In the genomic region with DNA sequence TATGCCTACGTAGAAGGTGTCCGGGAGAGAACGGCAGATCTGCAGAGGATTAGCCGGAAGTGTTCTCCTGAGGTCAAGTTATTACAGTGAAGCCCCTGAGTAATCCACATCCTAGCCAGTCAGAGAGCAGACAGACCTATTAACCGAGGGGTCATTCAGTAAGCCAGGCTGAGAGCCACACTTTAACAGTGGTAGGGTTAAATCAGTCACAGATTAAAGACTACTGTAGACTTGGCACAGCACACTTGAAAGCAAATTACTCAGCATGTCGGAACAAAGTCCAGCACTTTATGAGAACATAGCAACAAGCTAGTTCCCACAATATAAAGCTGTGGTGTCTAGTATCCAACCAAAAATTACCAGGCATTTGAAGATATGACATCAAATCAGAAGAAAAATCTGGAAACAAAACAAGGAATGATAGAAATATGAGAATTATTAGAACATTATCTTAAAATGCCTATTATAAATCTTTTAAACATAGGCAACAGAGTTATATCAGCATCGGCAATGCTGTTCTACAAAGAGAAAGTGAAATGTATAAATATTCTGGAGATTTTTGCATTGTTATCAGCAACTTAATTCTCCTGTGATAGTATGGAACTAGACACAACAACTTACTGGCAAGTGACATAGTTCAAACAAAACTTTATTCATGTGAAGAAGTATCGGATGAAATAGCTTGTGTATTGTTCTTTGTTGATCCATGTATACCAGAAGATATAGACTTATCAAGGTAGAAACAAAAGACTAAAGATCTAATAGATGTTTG, we compare ENCODE assay signal across 19 mouse cellular contexts.
DNase-seq lines count a peak whose midpoint lies in the region; ATAC-seq and TF ChIP-seq lines count a peak whose summit lies in the region.
"Had no signal": no experiment of that assay in that cellular context is flagged by ENCODE, and none has a peak within 500 bp of the region (broad histone marks: within the 10 kb centered on the region; RNA-seq: fewer than 3 reads in every experiment).

No protein-coding gene starts in this region.

- DNase-seq in fibroblast of lung, adult 2 months (ENCODE audit: low read depth): peak; percentile 26
- DNase-seq in kidney, adult 11 months: peak; percentile 81
- DNase-seq in kidney, postnatal 36 days: peak; percentile 55 to 84
- DNase-seq in lung, adult 18-20 months: no peak
- DNase-seq in layer of hippocampus, adult 2 months (ENCODE audit: low spot score in 2 of 2): no peak
- DNase-seq: adrenal gland, postnatal 14 days; cerebellum, adult 8-10 months; gastrocnemius, postnatal 36 days; liver; liver, postnatal 0 days; lung, postnatal 10 days; right cerebral cortex, postnatal 25 days had no signal

- H3K27ac ChIP-seq in kidney, embryonic 15.5 days: no peak overlapping the region
- H3K27ac ChIP-seq in layer of hippocampus, adult 2 months: no peak overlapping the region
- H3K27ac ChIP-seq: forebrain, embryonic 13.5 days; hindbrain, embryonic 15.5 days; limb, embryonic 10.5 days had no signal

- no peaks in the 10 kb centered on the region for H3K9me3 ChIP-seq in kidney, embryonic 15.5 days (replicated peaks)
- H3K9me3 ChIP-seq: forebrain, embryonic 13.5 days; hindbrain, embryonic 15.5 days; limb, embryonic 10.5 days had no signal

- no peaks in the 10 kb centered on the region for H3K4me1 ChIP-seq in kidney, embryonic 15.5 days
- H3K4me1 ChIP-seq: forebrain, embryonic 13.5 days; hindbrain, embryonic 15.5 days; limb, embryonic 10.5 days had no signal

- no peak overlapping the region for H3K4me3 ChIP-seq in kidney, embryonic 15.5 days (replicated peaks)
- no peak overlapping the region for H3K4me3 ChIP-seq in layer of hippocampus, adult 2 months
- H3K4me3 ChIP-seq: forebrain, embryonic 13.5 days; hindbrain, embryonic 15.5 days; limb, embryonic 10.5 days had no signal

- H3K4me2 ChIP-seq in kidney, embryonic 15.5 days: no peak overlapping the region
- H3K4me2 ChIP-seq: forebrain, embryonic 13.5 days; hindbrain, embryonic 15.5 days; midbrain, embryonic 11.5 days had no signal

- no peak overlapping the region for H3K9ac ChIP-seq in kidney, embryonic 15.5 days
- H3K9ac ChIP-seq: forebrain, embryonic 13.5 days; hindbrain, embryonic 15.5 days; liver, postnatal 0 days had no signal

- peak; percentile 89 for ATAC-seq in kidney, embryonic 15.5 days (replicated peaks; ENCODE audit: low FRiP score)
- ATAC-seq in erythroblast, adult 5-6 weeks (replicated peaks; ENCODE audit: low FRiP score, poor library complexity, severe bottlenecking): no peak
- ATAC-seq: CD4-positive, CD25-positive, alpha-beta regulatory T cell, adult 4 months; forebrain, embryonic 13.5 days; liver, postnatal 0 days had no signal

- H3K36me3 ChIP-seq in kidney, embryonic 15.5 days: no peaks in the 10 kb centered on the region
- H3K36me3 ChIP-seq: hindbrain, embryonic 15.5 days; limb, embryonic 10.5 days had no signal

- TF ChIP-seq CTCF in layer of hippocampus, adult 2 months (conservative IDR thresholded peaks at IDR 0.05): no peak

- no peaks in the 10 kb centered on the region for H3K27me3 ChIP-seq in kidney, embryonic 15.5 days
- H3K27me3 ChIP-seq: forebrain, embryonic 13.5 days; hindbrain, embryonic 15.5 days had no signal

- 66% methylated on average over 8 of the region's 8 CpGs for WGBS in kidney, embryonic 15.5 days

Comparison
In these comparisons a context has a peak if more than half of its experiments do, and no peak if none do; other contexts are left out.
1. DNase-seq: peak in fibroblast of lung, adult 2 months (single experiment), kidney, adult 11 months (single experiment) and kidney, postnatal 36 days (2 of 2); none in lung, adult 18-20 months (0 of 2) and layer of hippocampus, adult 2 months (0 of 2).